Mouse (Mus musculus): ENCODE results near the gene Nfe2l3.

Gene Nfe2l3

GRCm38 (mm10) chr6:51442191-51442835, 9.8 kb downstream of the Nfe2l3 start:
- DNase-seq (ENCODE audit: low read depth, low spot score) = peak; percentile 58

GRCm38 (mm10) chr6:51452927-51453503, 20.5 kb downstream of the Nfe2l3 start:
- DNase-seq (ENCODE audit: low read depth, low spot score) = no peak

- no peak for DNase-seq (ENCODE audit: low read depth, low spot score)
Measured at GRCm38 (mm10) chr6:51454949-51455348, 22.5 kb downstream of the Nfe2l3 start.

GRCm38 (mm10) chr6:51456198-51456597, 23.7 kb downstream of the Nfe2l3 start:
- no peak for DNase-seq (ENCODE audit: low read depth, low spot score)

GRCm38 (mm10) chr6:51457283-51457682, 24.8 kb downstream of the Nfe2l3 start:
- no peak for DNase-seq (ENCODE audit: low read depth, low spot score)

GRCm38 (mm10) chr6:51457770-51458387, 25.4 kb downstream of the Nfe2l3 start:
- no peak for DNase-seq (ENCODE audit: low read depth, low spot score)

- no peak for DNase-seq (ENCODE audit: low read depth, low spot score)
Measured at GRCm38 (mm10) chr6:51458925-51459312, 26.4 kb downstream of the Nfe2l3 start.

GRCm38 (mm10) chr6:51459313-51460020, 27.0 kb downstream of the Nfe2l3 start:
- peak; percentile 35 for DNase-seq (ENCODE audit: low read depth, low spot score)

GRCm38 (mm10) chr6:51460021-51460360, 27.5 kb downstream of the Nfe2l3 start:
- peak; percentile 41 for DNase-seq (ENCODE audit: low read depth, low spot score)

- peak; percentile 36 for DNase-seq (ENCODE audit: low read depth, low spot score)
Measured at GRCm38 (mm10) chr6:51460363-51460762, 27.9 kb downstream of the Nfe2l3 start.

- DNase-seq (ENCODE audit: low read depth, low spot score) = peak; percentile 44
Measured at GRCm38 (mm10) chr6:51467649-51468048, 35.2 kb downstream of the Nfe2l3 start.

- DNase-seq (ENCODE audit: low read depth, low spot score) = peak; percentile 92
Measured at GRCm38 (mm10) chr6:51468891-51469561, 36.6 kb downstream of the Nfe2l3 start.

- DNase-seq (ENCODE audit: low read depth, low spot score) = peak; percentile 99
Measured at GRCm38 (mm10) chr6:51469715-51470310, 37.3 kb downstream of the Nfe2l3 start, which contains the start of gene Hnrnpa2b1. TSS of gene Hnrnpa2b1 (minus strand) at chr6:51469894.

GRCm38 (mm10) chr6:51470311-51471178, 38.1 kb downstream of the Nfe2l3 start, which contains the start of gene Cbx3:
TSS of gene Cbx3 (plus strand) at chr6:51470360.
- peak; percentile 93 for DNase-seq (ENCODE audit: low read depth, low spot score)

- DNase-seq (ENCODE audit: low read depth, low spot score) = no peak
Measured at GRCm38 (mm10) chr6:51471179-51471505, 38.7 kb downstream of the Nfe2l3 start.

- no peak for DNase-seq (ENCODE audit: low read depth, low spot score)
Measured at GRCm38 (mm10) chr6:51471782-51472181, 39.3 kb downstream of the Nfe2l3 start.

GRCm38 (mm10) chr6:51472213-51472612, 39.7 kb downstream of the Nfe2l3 start:
- DNase-seq (ENCODE audit: low read depth, low spot score) = no peak

GRCm38 (mm10) chr6:51479136-51479731, 46.8 kb downstream of the Nfe2l3 start:
- DNase-seq (ENCODE audit: low read depth, low spot score) = no peak

GRCm38 (mm10) chr6:51481548-51481947, 49.1 kb downstream of the Nfe2l3 start:
- DNase-seq (ENCODE audit: low read depth, low spot score) = no peak

- DNase-seq (ENCODE audit: low read depth, low spot score) = no peak
Measured at GRCm38 (mm10) chr6:51483861-51484260, 51.4 kb downstream of the Nfe2l3 start.

Measured in CD4-positive, CD25-positive, alpha-beta regulatory T cell, adult 2 months (primary cell).